Mouse (Mus musculus): ENCODE data around the gene Cpa5. TPM values are rescaled to one million over a fixed set of nuclear protein-coding genes. Genes with fewer than 3 reads are reported as not detected.

Cpa5 gene
- total and polyA plus RNA-seq, 3 experiments, result not detected

DNA sequence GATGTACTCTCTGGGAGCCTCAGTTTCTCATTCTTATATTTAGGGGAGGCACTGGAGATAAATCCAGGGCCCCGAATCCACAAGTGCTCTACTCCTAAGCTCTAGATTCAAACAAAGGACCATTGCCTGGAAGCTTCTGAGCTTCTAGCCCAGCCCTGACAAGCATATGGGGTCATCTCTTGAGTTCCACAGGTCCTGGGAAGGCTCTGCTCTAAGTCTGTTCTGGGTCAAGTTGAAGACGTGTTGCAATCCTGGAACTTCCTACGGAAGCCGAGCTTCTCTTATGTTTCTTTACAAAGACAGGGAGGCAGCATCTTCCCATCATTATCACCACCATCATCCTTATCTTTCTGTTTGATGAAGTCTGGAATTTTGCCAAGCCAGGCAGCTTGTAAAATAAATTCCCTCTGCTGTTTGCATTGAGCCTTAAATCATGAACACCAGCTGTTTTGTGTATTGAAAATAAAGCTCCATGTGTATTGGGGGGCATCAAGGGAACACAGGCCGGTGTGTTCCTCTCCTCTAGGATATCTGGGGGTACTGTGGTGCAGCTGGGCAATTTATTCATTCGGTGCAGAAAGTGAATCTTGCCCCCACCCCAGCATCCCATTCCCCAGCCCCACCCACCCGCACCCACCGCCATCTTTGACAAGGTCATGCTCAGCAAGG, 14.4 kb upstream of the Cpa5 start:
- Histone ChIP-seq H3K27me3 (ENCODE audit: insufficient read depth, low read length) (peaks cover 18% of the 10 kb centered on the region), H3K4me1 (ENCODE audit: insufficient read depth, low read depth, low read length) (no peaks in the 10 kb centered on the region), H3K9me3 (replicated peaks) (no peaks in the 10 kb centered on the region), H3K36me3 (replicated peaks) (no peaks in the 10 kb centered on the region), H3K4me3 (ENCODE audit: low read depth, low read length) (no peak overlapping the region)
- TF ChIP-seq TAL1 (conservative IDR thresholded peaks at IDR 0.05; ENCODE audit: low read depth, low read length), result no peak
- DNase-seq (ENCODE audit: low spot score) (no peak), ATAC-seq (ENCODE audit: extremely low read depth, insufficient number of reproducible peaks, low FRiP score, poor library complexity, severe bottlenecking) (no peak)

DNA sequence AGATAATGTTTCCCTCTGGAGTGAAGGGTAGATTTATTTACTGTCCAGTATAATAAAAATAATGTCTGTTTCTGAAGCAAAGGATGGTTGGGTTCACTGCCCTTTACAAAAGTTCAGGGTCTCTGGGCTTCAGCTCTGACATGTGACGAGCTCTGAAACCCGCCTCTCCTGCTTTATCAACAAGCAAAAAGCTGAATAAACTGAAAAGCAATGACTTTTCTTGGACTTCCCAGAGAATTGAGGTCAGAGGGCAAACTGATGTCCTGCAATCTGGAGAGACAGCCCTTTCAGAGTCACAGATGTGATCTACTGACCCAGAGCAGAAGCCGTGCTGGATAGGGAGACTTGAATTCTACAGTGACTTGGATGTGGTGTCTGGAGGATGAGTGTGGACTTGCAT, 10.8 kb upstream of the Cpa5 start:
- TF ChIP-seq GATA2 (IDR thresholded peaks at IDR 0.05; ENCODE audit: borderline replicate concordance, low read depth, low read length), result no peak
- TF ChIP-seq POLR2AphosphoS5 (IDR thresholded peaks at IDR 0.05; ENCODE audit: insufficient replicate concordance, low read depth, low read length), result no peak
- TF ChIP-seq TAL1 (conservative IDR thresholded peaks at IDR 0.05; ENCODE audit: low read depth, low read length), result no peak
- no peak for TF ChIP-seq CTCF (IDR thresholded peaks at IDR 0.05; ENCODE audit: low read depth, low read length)
- no peak for TF ChIP-seq GATA1 (IDR thresholded peaks at IDR 0.05; ENCODE audit: borderline replicate concordance, low read length)
- no peak overlapping the region for H3K4me3 ChIP-seq (ENCODE audit: low read depth, low read length)
- DNase-seq (ENCODE audit: low spot score) (no peak), ATAC-seq (ENCODE audit: extremely low read depth, insufficient number of reproducible peaks, low FRiP score, poor library complexity, severe bottlenecking) (no peak)
- H3K27me3 ChIP-seq (ENCODE audit: insufficient read depth, low read length), result peaks cover 28% of the 10 kb centered on the region
- H3K9me3 ChIP-seq (replicated peaks), result no peaks in the 10 kb centered on the region
- no peaks in the 10 kb centered on the region for H3K4me1 ChIP-seq (ENCODE audit: insufficient read depth, low read depth, low read length)
- no peaks in the 10 kb centered on the region for H3K36me3 ChIP-seq (replicated peaks)

- Histone ChIP-seq H3K4me1 (ENCODE audit: insufficient read depth, low read depth, low read length) (no peaks in the 10 kb centered on the region), H3K9me3 (replicated peaks) (no peaks in the 10 kb centered on the region), H3K27me3 (ENCODE audit: insufficient read depth, low read length) (peaks cover 27% of the 10 kb centered on the region), H3K4me3 (ENCODE audit: low read depth, low read length) (no peak overlapping the region), H3K36me3 (replicated peaks) (no peaks in the 10 kb centered on the region)
- DNase-seq (ENCODE audit: low spot score), result no peak
- no peak for TF ChIP-seq GATA1 (IDR thresholded peaks at IDR 0.05; ENCODE audit: borderline replicate concordance, low read length)
- TF ChIP-seq GATA2 (IDR thresholded peaks at IDR 0.05; ENCODE audit: borderline replicate concordance, low read depth, low read length), result no peak
- TF ChIP-seq CTCF (IDR thresholded peaks at IDR 0.05; ENCODE audit: low read depth, low read length), result no peak
- no peak for TF ChIP-seq POLR2AphosphoS5 (IDR thresholded peaks at IDR 0.05; ENCODE audit: insufficient replicate concordance, low read depth, low read length)
- TF ChIP-seq TAL1 (conservative IDR thresholded peaks at IDR 0.05; ENCODE audit: low read depth, low read length), result no peak
- ATAC-seq (ENCODE audit: extremely low read depth, insufficient number of reproducible peaks, low FRiP score, poor library complexity, severe bottlenecking), result no peak
These were observed 9.8 kb upstream of the Cpa5 start for GRCm38 (mm10) chr6:30600995-30601394.

- H3K4me1 ChIP-seq (ENCODE audit: insufficient read depth, low read depth, low read length), result no peaks in the 10 kb centered on the region
- TF ChIP-seq POLR2AphosphoS5 (IDR thresholded peaks at IDR 0.05; ENCODE audit: insufficient replicate concordance, low read depth, low read length) (no peak), TAL1 (conservative IDR thresholded peaks at IDR 0.05; ENCODE audit: low read depth, low read length) (no peak), CTCF (IDR thresholded peaks at IDR 0.05; ENCODE audit: low read depth, low read length) (no peak), GATA1 (IDR thresholded peaks at IDR 0.05; ENCODE audit: borderline replicate concordance, low read length) (no peak), GATA2 (IDR thresholded peaks at IDR 0.05; ENCODE audit: borderline replicate concordance, low read depth, low read length) (no peak)
- H3K36me3 ChIP-seq (replicated peaks), result no peaks in the 10 kb centered on the region
- DNase-seq (ENCODE audit: low spot score) (no peak), ATAC-seq (ENCODE audit: extremely low read depth, insufficient number of reproducible peaks, low FRiP score, poor library complexity, severe bottlenecking) (no peak)
- no peak overlapping the region for H3K4me3 ChIP-seq (ENCODE audit: low read depth, low read length)
- H3K27me3 ChIP-seq (ENCODE audit: insufficient read depth, low read length), result peaks cover 28% of the 10 kb centered on the region
- no peaks in the 10 kb centered on the region for H3K9me3 ChIP-seq (replicated peaks)
These were observed 6.4 kb upstream of the Cpa5 start for GRCm38 (mm10) chr6:30604342-30604867.

DNA sequence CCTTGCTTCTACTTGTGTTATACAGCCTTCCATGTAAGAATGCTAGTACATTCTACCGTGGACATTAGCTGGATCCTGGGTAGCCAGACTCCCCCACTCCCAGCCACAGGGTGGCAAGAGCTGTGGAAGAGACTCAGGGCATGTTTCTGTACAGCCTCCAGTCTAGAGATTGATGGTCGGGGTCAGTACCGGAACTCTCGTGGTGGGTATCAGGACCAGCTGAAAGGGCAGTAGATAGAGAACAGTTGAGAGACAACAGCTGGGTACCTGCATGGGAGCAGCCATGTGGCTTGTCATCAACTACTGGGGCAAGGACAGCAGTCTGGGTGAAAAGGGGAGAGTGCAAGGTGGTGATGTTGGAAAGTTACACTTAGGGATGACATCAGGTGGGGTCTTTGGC, 5.7 kb upstream of the Cpa5 start:
- no peak for DNase-seq (ENCODE audit: low spot score)
- Histone ChIP-seq H3K4me3 (ENCODE audit: low read depth, low read length) (no peak overlapping the region), H3K36me3 (replicated peaks) (no peaks in the 10 kb centered on the region), H3K27me3 (ENCODE audit: insufficient read depth, low read length) (peaks cover 26% of the 10 kb centered on the region), H3K4me1 (ENCODE audit: insufficient read depth, low read depth, low read length) (no peaks in the 10 kb centered on the region), H3K9me3 (replicated peaks) (no peaks in the 10 kb centered on the region)
- TF ChIP-seq CTCF (IDR thresholded peaks at IDR 0.05; ENCODE audit: low read depth, low read length) (no peak), GATA2 (IDR thresholded peaks at IDR 0.05; ENCODE audit: borderline replicate concordance, low read depth, low read length) (no peak), POLR2AphosphoS5 (IDR thresholded peaks at IDR 0.05; ENCODE audit: insufficient replicate concordance, low read depth, low read length) (no peak), GATA1 (IDR thresholded peaks at IDR 0.05; ENCODE audit: borderline replicate concordance, low read length) (no peak), TAL1 (conservative IDR thresholded peaks at IDR 0.05; ENCODE audit: low read depth, low read length) (no peak)
- ATAC-seq (ENCODE audit: extremely low read depth, insufficient number of reproducible peaks, low FRiP score, poor library complexity, severe bottlenecking), result no peak

DNA sequence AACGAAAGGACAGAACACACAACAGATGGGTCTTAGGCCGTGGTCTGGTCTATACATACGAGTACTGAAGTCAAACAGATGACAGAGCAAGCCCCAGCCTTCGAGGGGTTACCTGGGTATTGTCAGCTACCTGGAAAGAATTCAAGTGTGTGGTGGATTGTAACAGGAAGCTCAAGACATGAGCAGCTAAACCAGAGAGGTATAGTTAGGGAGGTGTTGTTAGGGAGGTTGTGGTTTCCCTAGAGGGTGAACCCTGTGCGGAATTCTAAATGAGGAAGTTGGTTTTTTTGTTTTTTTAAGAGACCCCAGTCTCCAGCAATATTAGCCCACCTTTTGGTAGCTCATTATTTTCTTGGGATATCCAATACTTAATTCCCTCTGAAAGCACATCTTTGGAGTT, 5.1 kb upstream of the Cpa5 start:
- DNase-seq (ENCODE audit: low spot score), result no peak
- no peak for ATAC-seq (ENCODE audit: extremely low read depth, insufficient number of reproducible peaks, low FRiP score, poor library complexity, severe bottlenecking)
- Histone ChIP-seq H3K9me3 (replicated peaks) (no peaks in the 10 kb centered on the region), H3K4me1 (ENCODE audit: insufficient read depth, low read depth, low read length) (no peaks in the 10 kb centered on the region), H3K4me3 (ENCODE audit: low read depth, low read length) (no peak overlapping the region), H3K27me3 (ENCODE audit: insufficient read depth, low read length) (peaks cover 22% of the 10 kb centered on the region), H3K36me3 (replicated peaks) (no peaks in the 10 kb centered on the region)
- TF ChIP-seq CTCF (IDR thresholded peaks at IDR 0.05; ENCODE audit: low read depth, low read length) (no peak), GATA1 (IDR thresholded peaks at IDR 0.05; ENCODE audit: borderline replicate concordance, low read length) (no peak), GATA2 (IDR thresholded peaks at IDR 0.05; ENCODE audit: borderline replicate concordance, low read depth, low read length) (no peak), TAL1 (conservative IDR thresholded peaks at IDR 0.05; ENCODE audit: low read depth, low read length) (no peak), POLR2AphosphoS5 (IDR thresholded peaks at IDR 0.05; ENCODE audit: insufficient replicate concordance, low read depth, low read length) (no peak)
